Mouse (Mus musculus): ENCODE data around the gene Zcchc7. TPM values are rescaled to one million over a fixed set of nuclear protein-coding genes. Genes with fewer than 3 reads are reported as not detected.

Zcchc7 gene
- polyA plus RNA-seq, 1 experiment from 2014 or later = 40.1 TPM

- Histone ChIP-seq H3K27me3 (ENCODE audit: insufficient read depth, low read length) (peaks cover 74% of the 10 kb centered on the region), H3K36me3 (ENCODE audit: insufficient read depth, low read length) (no peaks in the 10 kb centered on the region), H3K9ac (ENCODE audit: low read depth, low read length) (no peak overlapping the region), H3K27ac (no peak overlapping the region), H3K4me1 (replicated peaks; ENCODE audit: insufficient read depth, low read length) (peaks cover 6% of the 10 kb centered on the region; the same call in 1 of the 2 replicates), H3K9me3 (replicated peaks; ENCODE audit: low read length) (no peaks in the 10 kb centered on the region), H3K4me3 (replicated peaks; ENCODE audit: low read depth, low read length) (no peak overlapping the region), H3K4me2 (ENCODE audit: low read length) (no peak overlapping the region)
- no peak for TF ChIP-seq CTCF (IDR thresholded peaks at IDR 0.05; ENCODE audit: low read depth)
- peak; percentile 1 for DNase-seq (ENCODE audit: low spot score)
- WGBS = 2% methylated on average over 27 of the region's 27 CpGs
- ATAC-seq (replicated peaks; ENCODE audit: low FRiP score, low read depth) = no peak
Measured at GRCm38 (mm10) chr4:44714111-44714621, 41.5 kb upstream of the Zcchc7 start.

- no peak for DNase-seq (ENCODE audit: low spot score)
- TF ChIP-seq CTCF (IDR thresholded peaks at IDR 0.05; ENCODE audit: low read depth) = no peak
- Histone ChIP-seq H3K9ac (ENCODE audit: low read depth, low read length) (no peak overlapping the region), H3K4me2 (ENCODE audit: low read length) (no peak overlapping the region), H3K36me3 (ENCODE audit: insufficient read depth, low read length) (no peaks in the 10 kb centered on the region), H3K27ac (no peak overlapping the region), H3K9me3 (replicated peaks; ENCODE audit: low read length) (no peaks in the 10 kb centered on the region), H3K4me1 (replicated peaks; ENCODE audit: insufficient read depth, low read length) (peaks cover 6% of the 10 kb centered on the region; the same call in 1 of the 2 replicates), H3K27me3 (ENCODE audit: insufficient read depth, low read length) (peaks cover 63% of the 10 kb centered on the region), H3K4me3 (replicated peaks; ENCODE audit: low read depth, low read length) (no peak overlapping the region)
- no peak for ATAC-seq (replicated peaks; ENCODE audit: low FRiP score, low read depth)
- 7% methylated on average over 3 of the region's 3 CpGs for WGBS
Measured at GRCm38 (mm10) chr4:44715621-44716160, 40.0 kb upstream of the Zcchc7 start.

GRCm38 (mm10) chr4:44716391-44716790 lies 39.3 kb upstream of the Zcchc7 start:
- TF ChIP-seq CTCF (IDR thresholded peaks at IDR 0.05; ENCODE audit: low read depth) = no peak
- Histone ChIP-seq H3K9ac (ENCODE audit: low read depth, low read length) (no peak overlapping the region), H3K4me2 (ENCODE audit: low read length) (no peak overlapping the region), H3K27me3 (ENCODE audit: insufficient read depth, low read length) (peaks cover 59% of the 10 kb centered on the region), H3K4me3 (replicated peaks; ENCODE audit: low read depth, low read length) (no peak overlapping the region), H3K27ac (no peak overlapping the region), H3K9me3 (replicated peaks; ENCODE audit: low read length) (no peaks in the 10 kb centered on the region), H3K4me1 (replicated peaks; ENCODE audit: insufficient read depth, low read length) (peaks cover 6% of the 10 kb centered on the region; the same call in 1 of the 2 replicates), H3K36me3 (ENCODE audit: insufficient read depth, low read length) (no peaks in the 10 kb centered on the region)
- no peak for ATAC-seq (replicated peaks; ENCODE audit: low FRiP score, low read depth)
- DNase-seq (ENCODE audit: low spot score) = no peak
- 6% methylated on average over 10 of the region's 10 CpGs for WGBS

GRCm38 (mm10) chr4:44717676-44718075 lies 38.0 kb upstream of the Zcchc7 start:
- Histone ChIP-seq H3K27ac (no peak overlapping the region), H3K36me3 (ENCODE audit: insufficient read depth, low read length) (no peaks in the 10 kb centered on the region), H3K27me3 (ENCODE audit: insufficient read depth, low read length) (peaks cover 50% of the 10 kb centered on the region), H3K9ac (ENCODE audit: low read depth, low read length) (no peak overlapping the region), H3K9me3 (replicated peaks; ENCODE audit: low read length) (no peaks in the 10 kb centered on the region), H3K4me2 (ENCODE audit: low read length) (no peak overlapping the region), H3K4me3 (replicated peaks; ENCODE audit: low read depth, low read length) (no peak overlapping the region), H3K4me1 (replicated peaks; ENCODE audit: insufficient read depth, low read length) (0 out of 2 replicates have a peak, but pooled peaks cover 6% of the 10 kb centered on the region)
- no peak for TF ChIP-seq CTCF (IDR thresholded peaks at IDR 0.05; ENCODE audit: low read depth)
- DNase-seq (ENCODE audit: low spot score) (no peak), ATAC-seq (replicated peaks; ENCODE audit: low FRiP score, low read depth) (no peak)
- 71% methylated on average over 3 of the region's 3 CpGs for WGBS

- Histone ChIP-seq H3K4me2 (ENCODE audit: low read length) (no peak overlapping the region), H3K9me3 (replicated peaks; ENCODE audit: low read length) (no peaks in the 10 kb centered on the region), H3K4me3 (replicated peaks; ENCODE audit: low read depth, low read length) (no peak overlapping the region), H3K27me3 (ENCODE audit: insufficient read depth, low read length) (peaks cover 28% of the 10 kb centered on the region), H3K36me3 (ENCODE audit: insufficient read depth, low read length) (no peaks in the 10 kb centered on the region), H3K9ac (ENCODE audit: low read depth, low read length) (no peak overlapping the region), H3K4me1 (replicated peaks; ENCODE audit: insufficient read depth, low read length) (no peaks in the 10 kb centered on the region), H3K27ac (no peak overlapping the region)
- 91% methylated on average over 8 of the region's 8 CpGs for WGBS
- no peak for TF ChIP-seq CTCF (IDR thresholded peaks at IDR 0.05; ENCODE audit: low read depth)
- DNase-seq (ENCODE audit: low spot score) (no peak), ATAC-seq (replicated peaks; ENCODE audit: low FRiP score, low read depth) (no peak)
Measured at GRCm38 (mm10) chr4:44720046-44720445, 35.6 kb upstream of the Zcchc7 start.

GRCm38 (mm10) chr4:44721237-44721636 lies 34.4 kb upstream of the Zcchc7 start:
- 84% methylated on average over 4 of the region's 4 CpGs for WGBS
- H3K9me3 ChIP-seq (replicated peaks; ENCODE audit: low read length) = no peaks in the 10 kb centered on the region
- ATAC-seq (replicated peaks; ENCODE audit: low FRiP score, low read depth) (no peak), DNase-seq (ENCODE audit: low spot score) (no peak)
- TF ChIP-seq CTCF (IDR thresholded peaks at IDR 0.05; ENCODE audit: low read depth) = no peak
- H3K4me2 ChIP-seq (ENCODE audit: low read length) = no peak overlapping the region
- H3K27ac ChIP-seq = no peak overlapping the region
- no peak overlapping the region for H3K4me3 ChIP-seq (replicated peaks; ENCODE audit: low read depth, low read length)
- H3K36me3 ChIP-seq (ENCODE audit: insufficient read depth, low read length) = no peaks in the 10 kb centered on the region
- peaks cover 23% of the 10 kb centered on the region; the same call in 1 of the 2 replicates for H3K27me3 ChIP-seq (ENCODE audit: insufficient read depth, low read length)
- no peaks in the 10 kb centered on the region for H3K4me1 ChIP-seq (replicated peaks; ENCODE audit: insufficient read depth, low read length)
- H3K9ac ChIP-seq (ENCODE audit: low read depth, low read length) = no peak overlapping the region

- Histone ChIP-seq H3K36me3 (ENCODE audit: insufficient read depth, low read length) (no peaks in the 10 kb centered on the region), H3K4me1 (replicated peaks; ENCODE audit: insufficient read depth, low read length) (no peaks in the 10 kb centered on the region), H3K27me3 (ENCODE audit: insufficient read depth, low read length) (no peaks in the 10 kb centered on the region), H3K4me2 (ENCODE audit: low read length) (no peak overlapping the region), H3K27ac (no peak overlapping the region), H3K9me3 (replicated peaks; ENCODE audit: low read length) (no peaks in the 10 kb centered on the region), H3K4me3 (replicated peaks; ENCODE audit: low read depth, low read length) (no peak overlapping the region), H3K9ac (ENCODE audit: low read depth, low read length) (no peak overlapping the region)
- TF ChIP-seq CTCF (IDR thresholded peaks at IDR 0.05; ENCODE audit: low read depth) = no peak
- no peak for DNase-seq (ENCODE audit: low spot score)
- 84% methylated on average over 1 of the region's 1 CpGs for WGBS
- ATAC-seq (replicated peaks; ENCODE audit: low FRiP score, low read depth) = no peak
Measured at GRCm38 (mm10) chr4:44740471-44740870, 15.2 kb upstream of the Zcchc7 start.
